Mouse (Mus musculus) neural tube, embryonic 14.5 days (tissue): ENCODE data around the gene Rbm17. TPM values are rescaled to one million over a fixed set of nuclear protein-coding genes. Genes with fewer than 3 reads are reported as not detected.
"Not testable (repeated sequence)": the region's sequence is repeated elsewhere in the genome, so short reads cannot be mapped to it uniquely, and the experiment has no call there.

ENCODE experiments used
- ATAC-seq: fragments of 200-750 bp; cut with Nextera tagmentation; 2 replicates; pipeline ENCODE4 v1.8.0; 2017; ENCODE audit warnings: low read depth, mild to moderate bottlenecking, moderate TSS enrichment, moderate library complexity
- H3K27ac ChIP-seq: fragments of 300-500 bp; sonication (generic); 2 replicates; pipeline ENCODE4 v1.5.1; 2014; ENCODE audit warnings: low read depth, mild to moderate bottlenecking, control low read depth, low read length, moderate library complexity, mixed read lengths
- H3K27me3 ChIP-seq: fragments of 300-500 bp; sonication (generic); 2 replicates; pipeline ENCODE4 v1.6.1; 2014; ENCODE audit warnings: low read length; ENCODE audit not compliant: control insufficient read depth, insufficient read depth
- H3K36me3 ChIP-seq: fragments of 300-500 bp; sonication (generic); 2 replicates; pipeline ENCODE4 v1.6.1; 2014; ENCODE audit warnings: low read length, mixed read lengths; ENCODE audit not compliant: control insufficient read depth, insufficient read depth
- H3K4me1 ChIP-seq: fragments of 300-500 bp; sonication (generic); 2 replicates; pipeline ENCODE4 v1.6.1; 2014; ENCODE audit warnings: low read length; ENCODE audit not compliant: control insufficient read depth, insufficient read depth
- H3K4me2 ChIP-seq: fragments of 300-500 bp; sonication (generic); 2 replicates; pipeline ENCODE4 v1.6.1; 2014; ENCODE audit warnings: mild to moderate bottlenecking, low read depth, low read length, control low read depth
- H3K4me3 ChIP-seq: fragments of 300-500 bp; sonication (generic); 2 replicates; pipeline ENCODE4 v1.5.1; 2014; ENCODE audit warnings: low read depth, low read length, control low read depth, mixed read lengths
- H3K9ac ChIP-seq: fragments of 300-500 bp; sonication (generic); replicated peaks from 2 replicates; pipeline ENCODE4 v1.6.1; 2014; ENCODE audit warnings: low read depth, mild to moderate bottlenecking, control low read depth, low read length, mixed read lengths
- H3K9me3 ChIP-seq: fragments of 300-500 bp; sonication (generic); 2 replicates; pipeline ENCODE4 v1.6.1; 2016; ENCODE audit warnings: low read length; ENCODE audit not compliant: control insufficient read depth
- WGBS: fragments of 180-500 bp; shearing (Covaris S2); extraction: QIAGEN DNeasy Blood & Tissue Kit; methylation state at CpG from one replicate; pipeline ENCODE4 v1.1.7; 2014; 5-methylcytosine and 5-hydroxymethylcytosine counted together
- polyA plus RNA-seq: library from polyadenylated mRNA; unstranded; fragments of >200 nt; fragmentation: Nextera tagmentation; extraction: Ambion mirVana; gene quantifications from 2 replicates; pipeline ENCODE4 v1.2.1, GENCODE M21; 2014

Gene Rbm17
- polyA plus RNA-seq, 1 experiment from 2014 or later = 125 TPM

DNA sequence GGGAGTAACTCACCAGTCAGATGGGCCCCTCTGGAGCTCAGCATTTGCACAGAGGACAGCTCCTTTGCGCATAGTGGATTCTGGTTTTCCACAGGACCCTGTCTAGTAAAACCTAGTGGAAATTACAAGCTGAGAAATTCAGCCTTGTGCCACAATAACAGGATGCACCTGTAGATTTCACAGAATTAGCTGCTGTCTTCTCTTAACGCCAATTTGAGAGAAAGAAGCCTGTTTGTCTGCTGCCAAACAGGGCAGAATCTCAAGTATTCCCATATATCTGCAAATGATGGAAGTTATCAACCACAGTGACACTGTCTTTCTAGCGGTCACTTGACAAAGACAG, 32.2 kb upstream of the Rbm17 start:
- no peaks in the 10 kb centered on the region for H3K27me3 ChIP-seq
- no peaks in the 10 kb centered on the region for H3K4me1 ChIP-seq
- H3K27ac ChIP-seq = no peak overlapping the region
- no peak overlapping the region for H3K4me3 ChIP-seq
- no peaks in the 10 kb centered on the region for H3K9me3 ChIP-seq
- H3K4me2 ChIP-seq = no peak overlapping the region
- no peak for ATAC-seq
- H3K36me3 ChIP-seq = no peaks in the 10 kb centered on the region
- H3K9ac ChIP-seq = no peak overlapping the region
- 85% methylated on average over 3 of the region's 3 CpGs for WGBS

GRCm38 (mm10) chr2:11635471-11636137, 31.7 kb upstream of the Rbm17 start:
- WGBS = 97% methylated on average over 5 of the region's 5 CpGs
- no peak for ATAC-seq

GRCm38 (mm10) chr2:11635035-11635434, 31.1 kb upstream of the Rbm17 start:
- Histone ChIP-seq H3K36me3 (no peaks in the 10 kb centered on the region), H3K4me2 (no peak overlapping the region), H3K27me3 (no peaks in the 10 kb centered on the region), H3K9me3 (no peaks in the 10 kb centered on the region), H3K9ac (no peak overlapping the region), H3K27ac (no peak overlapping the region), H3K4me3 (no peak overlapping the region), H3K4me1 (no peaks in the 10 kb centered on the region)
- no peak for ATAC-seq
- 89% methylated on average over 6 of the region's 6 CpGs for WGBS

More at GRCm38 (mm10) chr2:11635471-11636137, 31.7 kb upstream of the Rbm17 start:
- H3K9me3 ChIP-seq = no peaks in the 10 kb centered on the region
- no peaks in the 10 kb centered on the region for H3K36me3 ChIP-seq
- H3K27ac ChIP-seq = no peak overlapping the region
- H3K9ac ChIP-seq = no peak overlapping the region
- no peak overlapping the region for H3K4me2 ChIP-seq
- H3K4me1 ChIP-seq = no peaks in the 10 kb centered on the region
- H3K27me3 ChIP-seq = no peaks in the 10 kb centered on the region
- no peak overlapping the region for H3K4me3 ChIP-seq

- Histone ChIP-seq H3K9ac (no peak within 1 kb of the TSS), H3K4me3 (no peak within 1 kb of the TSS), H3K4me2 (no peak within 1 kb of the TSS), H3K4me1 (no peaks in the 10 kb centered on the region), H3K27ac (no peak within 1 kb of the TSS), H3K9me3 (no peaks in the 10 kb centered on the region), H3K36me3 (no peaks in the 10 kb centered on the region), H3K27me3 (no peaks in the 10 kb centered on the region)
- ATAC-seq = no peak
- WGBS = 97% methylated on average over 5 of the region's 5 CpGs
Measured at GRCm38 (mm10) chr2:11625890-11626289, 21.9 kb upstream of the Rbm17 start, which contains the start of gene Gm17490. Gene Gm17490 (minus strand): TSS chr2:11626264.

DNA sequence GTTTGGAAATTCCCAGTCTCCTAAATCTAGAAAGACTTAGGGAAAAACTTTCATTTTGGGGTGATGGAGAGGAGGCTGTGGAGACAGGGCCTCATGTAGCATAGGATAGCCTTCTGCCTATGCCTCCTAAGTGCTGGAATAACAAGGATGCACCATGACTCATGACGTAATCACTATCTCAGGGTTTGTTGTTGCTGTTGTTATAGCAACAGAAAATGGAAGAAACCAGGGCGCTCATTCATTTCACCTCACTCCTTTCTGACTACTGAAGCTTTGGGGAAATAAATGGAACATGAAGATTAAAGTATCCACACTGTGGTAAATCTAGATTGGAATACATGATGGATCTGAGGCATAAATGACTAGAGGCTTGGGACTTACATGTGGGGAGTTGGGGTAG, 19.8 kb upstream of the Rbm17 start:
- Histone ChIP-seq H3K9me3 (no peaks in the 10 kb centered on the region), H3K36me3 (no peaks in the 10 kb centered on the region), H3K4me3 (no peak overlapping the region), H3K9ac (no peak overlapping the region), H3K4me2 (no peak overlapping the region), H3K4me1 (no peaks in the 10 kb centered on the region), H3K27me3 (no peaks in the 10 kb centered on the region), H3K27ac (no peak overlapping the region)
- 90% methylated on average over 2 of the region's 2 CpGs for WGBS
- no peak for ATAC-seq

DNA sequence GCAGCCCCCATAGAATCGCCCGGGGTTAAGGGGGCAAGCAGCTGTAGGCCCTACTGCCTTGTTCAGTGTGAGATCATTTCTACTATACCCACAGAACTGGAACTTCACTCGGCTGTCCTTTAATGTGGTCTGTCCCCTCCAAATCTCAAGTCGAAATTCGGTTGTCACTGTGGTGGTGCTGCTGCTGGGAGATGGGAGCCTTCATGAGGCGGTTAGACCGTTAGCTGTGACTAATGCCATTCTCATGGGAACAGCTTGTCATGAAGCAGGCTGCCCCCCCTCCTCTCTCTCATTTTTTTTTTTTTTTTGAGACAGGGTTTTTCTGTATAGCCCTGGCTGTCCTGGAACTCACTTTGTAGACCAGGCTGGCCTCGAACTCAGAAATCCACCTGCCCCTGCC, 19.2 kb upstream of the Rbm17 start:
- no peak for ATAC-seq

GRCm38 (mm10) chr2:11619598-11619997, 15.6 kb upstream of the Rbm17 start:
- Histone ChIP-seq H3K4me1 (no peaks in the 10 kb centered on the region), H3K36me3 (no peaks in the 10 kb centered on the region), H3K4me2 (no peak overlapping the region), H3K9me3 (no peaks in the 10 kb centered on the region), H3K9ac (no peak overlapping the region), H3K4me3 (no peak overlapping the region), H3K27ac (no peak overlapping the region), H3K27me3 (no peaks in the 10 kb centered on the region)
- no peak for ATAC-seq
- 74% methylated on average over 2 of the region's 2 CpGs for whole genome bisulfite sequencing

More for the DNA sequence above, 19.2 kb upstream of the Rbm17 start:
- no peak overlapping the region for H3K9ac ChIP-seq
- H3K27me3 ChIP-seq = no peaks in the 10 kb centered on the region
- no peaks in the 10 kb centered on the region for H3K9me3 ChIP-seq
- H3K4me3 ChIP-seq = no peak overlapping the region
- no peaks in the 10 kb centered on the region for H3K36me3 ChIP-seq
- WGBS = 87% methylated on average over 8 of the region's 8 CpGs
- H3K27ac ChIP-seq = no peak overlapping the region
- H3K4me2 ChIP-seq = no peak overlapping the region
- H3K4me1 ChIP-seq = no peaks in the 10 kb centered on the region

GRCm38 (mm10) chr2:11616846-11617245, 12.9 kb upstream of the Rbm17 start:
- Histone ChIP-seq H3K36me3 (no peaks in the 10 kb centered on the region), H3K9me3 (no peaks in the 10 kb centered on the region), H3K4me2 (no peak overlapping the region), H3K4me3 (no peak overlapping the region), H3K9ac (no peak overlapping the region), H3K4me1 (no peaks in the 10 kb centered on the region), H3K27ac (no peak overlapping the region), H3K27me3 (no peaks in the 10 kb centered on the region)
- WGBS = 93% methylated on average over 9 of the region's 9 CpGs
- ATAC-seq = no peak

DNA sequence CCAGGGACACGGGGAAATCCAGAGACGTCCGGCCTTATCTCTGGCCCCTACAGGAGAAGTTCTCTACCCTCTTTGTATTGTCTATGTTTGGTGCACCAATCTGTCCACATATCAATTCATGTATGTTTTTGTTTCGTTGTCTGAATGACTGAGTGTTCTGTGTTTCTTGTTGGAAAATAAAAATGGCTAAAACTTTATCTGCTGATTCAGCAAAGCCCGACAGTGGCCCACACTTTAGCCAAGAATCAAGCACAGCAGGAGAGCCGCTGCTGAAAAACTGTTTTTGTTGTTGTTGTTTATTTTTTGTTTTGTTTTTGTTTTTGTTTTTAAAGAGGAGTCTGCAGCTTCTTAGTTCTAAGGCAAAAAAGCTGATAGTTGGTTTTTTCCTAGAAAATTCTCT, 9.0 kb upstream of the Rbm17 start:
- H3K4me3 ChIP-seq, H3K9ac ChIP-seq, H3K4me2 ChIP-seq, H3K27me3 ChIP-seq, H3K27ac ChIP-seq, H3K4me1 ChIP-seq, H3K9me3 ChIP-seq, ATAC-seq, H3K36me3 ChIP-seq: not testable (repeated sequence)
- WGBS = 90% methylated on average over 6 of the region's 6 CpGs
